Mouse (Mus musculus) heart, postnatal 10 days (tissue): ENCODE results near the gene Pcbp3. TPM values are rescaled to one million over a fixed set of nuclear protein-coding genes. Genes with fewer than 3 reads are reported as not detected.
"Not testable (repeated sequence)": the region's sequence is repeated elsewhere in the genome, so short reads cannot be mapped to it uniquely, and the experiment has no call there.

ENCODE experiments used
- DNase-seq, 2 experiments: peaks; one replicate each; pipeline ENCODE4 v3.0.0; 2021
- intact Hi-C: fragments of 180-260 bp; cut with DNase I; formaldehyde crosslinking; loops from one replicate; pipeline ENCODE4 v1.15.1; 2025
- total RNA-seq, 2 experiments: library from RNA; stranded (reverse); gene quantifications; 2 replicates each; pipeline ENCODE4 v1.2.3; 2021

The Pcbp3 gene
- total RNA-seq, 2 experiments from 2014 or later, result 8.8 to 9.3 TPM

DNA sequence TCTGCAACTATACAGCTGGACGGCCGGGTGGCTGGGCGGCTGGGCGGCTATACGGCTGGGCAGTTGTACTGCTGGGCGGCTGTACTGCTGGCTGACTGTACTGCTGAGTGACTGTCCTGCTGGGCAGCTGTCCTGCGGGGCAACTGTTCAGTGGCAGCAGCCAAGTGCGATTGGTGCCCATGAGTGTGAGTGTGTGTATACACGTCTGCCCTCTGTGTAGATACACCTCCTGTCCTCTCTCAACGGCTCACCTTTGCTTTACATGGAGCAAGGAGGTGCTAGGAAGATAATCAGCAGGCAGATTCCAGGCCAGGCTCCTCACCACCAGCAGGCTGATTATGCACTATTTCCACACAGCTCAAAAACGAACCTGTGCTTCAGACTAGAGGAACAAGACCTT is 152.2 kb downstream of the Pcbp3 start:
- no peak for DNase-seq
- intact Hi-C loops, result no loop called here

DNA sequence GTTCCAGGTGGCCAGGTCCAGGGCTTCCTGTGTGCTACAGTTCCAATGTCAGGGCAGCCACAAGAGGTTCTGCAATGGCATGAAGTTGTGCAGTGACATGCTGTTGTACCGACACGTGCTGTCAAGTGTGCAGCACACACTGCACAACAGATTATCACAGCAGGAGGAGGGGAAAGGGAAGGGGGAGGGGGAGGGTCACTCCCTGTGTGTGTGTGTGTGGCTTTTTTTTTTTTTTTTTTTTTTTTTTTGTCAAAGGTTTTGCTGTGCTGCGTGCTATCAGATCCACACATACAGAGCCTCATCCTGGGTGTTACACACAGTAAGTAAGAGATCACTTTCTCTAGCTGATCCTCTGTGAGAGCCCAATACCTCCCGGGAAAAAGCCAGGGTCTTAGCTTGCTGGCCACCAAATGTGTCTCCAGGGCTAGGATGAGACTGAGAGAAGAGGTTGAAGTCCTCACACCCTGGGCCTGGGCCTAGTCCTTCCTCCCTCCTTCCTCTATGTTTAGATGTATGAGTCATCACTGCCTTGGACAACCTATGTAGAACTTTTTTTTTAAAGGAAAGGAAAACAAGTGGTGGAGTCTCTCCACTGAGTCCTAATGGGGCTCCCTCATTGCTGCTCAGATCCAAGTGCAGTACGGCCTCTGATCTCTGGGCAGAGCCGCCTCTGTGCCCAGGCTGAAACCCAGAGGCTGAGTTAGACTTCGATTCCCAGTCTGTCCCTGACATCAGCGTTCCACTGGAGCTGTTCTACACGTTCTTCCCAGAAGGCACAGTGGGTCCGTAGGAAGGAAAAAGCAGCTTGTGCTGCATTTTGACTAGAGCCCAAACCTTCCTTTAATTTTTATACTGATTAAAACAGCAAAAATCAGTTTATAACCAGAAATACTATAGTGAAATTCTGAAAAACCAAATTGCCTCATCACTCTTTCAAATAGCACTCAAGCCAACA is 153.0 kb downstream of the Pcbp3 start:
- intact Hi-C loops, result no loop called here
- DNase-seq, result no peak

DNA sequence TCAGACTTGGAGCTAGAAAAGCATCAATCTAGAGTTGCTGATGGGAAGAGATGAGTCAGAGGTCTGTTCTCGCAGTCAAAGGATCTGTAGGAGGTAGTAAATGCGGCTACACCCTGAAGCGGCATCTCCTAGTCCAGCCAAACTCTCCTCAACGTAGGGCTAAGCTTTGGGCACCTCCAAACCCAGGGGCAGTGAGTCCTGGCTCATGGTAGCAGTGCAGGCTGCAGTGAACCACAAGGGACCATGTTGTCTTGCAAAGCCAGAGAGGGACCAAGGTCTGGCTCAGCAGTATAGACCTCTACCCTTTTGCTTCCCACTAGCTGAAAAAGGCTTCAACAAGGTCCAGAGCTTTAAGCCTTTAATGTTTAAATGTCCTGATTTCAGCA is 159.2 kb downstream of the Pcbp3 start:
- no peak for DNase-seq
- intact Hi-C loops, result no loop called here

DNA sequence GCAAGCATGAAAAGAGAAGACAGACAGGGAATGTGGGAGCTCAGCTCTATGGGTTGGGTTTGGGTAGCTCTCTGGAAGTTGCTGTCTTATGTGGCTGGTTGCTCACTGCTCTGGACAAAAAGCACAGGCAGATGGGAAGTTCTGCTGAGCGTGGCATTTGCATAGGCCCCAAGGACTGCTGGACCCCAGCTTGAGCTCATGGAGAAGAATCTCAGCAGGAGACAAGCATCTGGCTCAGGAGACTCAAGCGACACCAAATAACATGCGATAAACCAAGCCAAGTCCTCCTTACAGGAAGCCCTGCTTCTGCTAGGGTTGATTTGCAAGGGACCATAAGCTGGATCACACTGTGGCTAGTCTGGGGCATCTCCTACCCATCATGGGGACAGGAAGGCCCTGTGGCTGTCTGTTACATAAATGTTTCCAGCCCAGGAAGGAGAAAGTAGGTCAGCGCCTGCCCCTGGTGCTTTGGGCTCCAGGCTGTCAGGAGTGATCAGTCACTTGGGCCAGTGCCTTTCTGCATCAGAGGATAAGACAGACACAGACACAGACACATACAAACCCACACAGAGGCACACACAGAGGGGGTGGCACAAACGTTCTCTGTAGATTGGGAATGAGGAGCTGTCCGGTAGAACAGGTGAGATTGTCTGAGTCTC is 159.7 kb downstream of the Pcbp3 start:
- intact Hi-C loops, result no loop called here
- peak; percentile 17 to 23 for DNase-seq

DNA sequence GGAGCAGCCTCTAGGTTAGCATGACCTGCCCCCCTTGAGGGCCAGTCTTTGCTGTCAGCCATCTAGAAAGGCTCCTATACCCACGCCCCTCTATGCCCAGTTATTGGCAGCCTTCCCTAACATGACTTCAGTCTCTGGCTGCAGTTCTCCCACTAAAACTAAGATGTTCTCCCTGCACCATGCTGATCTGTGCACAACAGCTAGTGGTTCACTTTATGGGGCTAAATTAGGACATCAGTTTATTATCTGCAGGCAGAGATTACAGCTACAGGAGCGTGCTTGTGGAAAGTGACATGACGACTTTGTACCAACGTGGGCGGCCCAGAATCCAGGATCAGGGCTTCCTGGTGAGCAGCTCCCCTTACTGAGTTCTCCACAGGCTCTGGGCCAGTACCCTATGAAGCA is 160.4 kb downstream of the Pcbp3 start:
- intact Hi-C loops, result no loop called here
- peak in 1 of 2 experiments; percentile 15 for DNase-seq

DNA sequence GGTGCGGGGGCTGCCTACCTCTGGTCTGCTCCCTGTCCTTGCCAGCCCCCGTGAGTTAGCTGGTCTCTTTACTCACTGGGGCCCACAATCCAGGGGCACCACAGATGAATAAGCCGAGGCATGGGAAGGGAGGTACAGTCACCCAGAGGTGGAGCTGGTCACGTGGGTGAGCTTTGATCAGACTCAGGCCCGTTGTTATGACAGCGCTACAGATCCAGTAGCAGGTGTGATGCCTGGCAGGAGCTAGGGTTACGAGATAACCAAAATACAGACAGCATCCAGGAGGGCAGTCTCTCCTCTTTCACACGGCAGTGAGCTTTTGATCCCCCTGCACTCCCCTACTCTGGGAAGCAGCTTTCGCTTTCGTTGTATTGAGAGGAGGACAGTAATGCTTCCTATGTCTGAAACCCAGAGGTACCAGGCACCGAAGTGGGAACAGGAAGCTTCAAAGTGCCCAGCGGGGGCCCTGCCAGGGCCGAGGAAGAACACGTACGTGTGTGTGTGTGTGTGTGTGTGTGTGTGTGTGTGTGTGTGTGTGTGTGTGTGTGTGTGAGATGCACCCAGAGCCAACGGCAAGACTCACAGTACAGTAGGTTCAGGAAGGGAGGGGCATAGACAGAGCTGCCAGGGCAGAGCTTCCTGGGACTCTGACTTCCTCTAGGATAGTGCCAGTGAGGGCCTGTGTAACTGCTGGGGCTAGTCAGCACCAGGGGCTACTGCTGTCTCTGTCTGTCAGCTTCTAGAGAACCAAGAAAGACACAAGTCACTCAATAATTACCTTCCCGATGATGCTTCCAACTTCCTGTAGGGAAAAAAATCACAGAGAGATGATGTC is 162.7 kb downstream of the Pcbp3 start:
- intact Hi-C loops, result no loop called here
- peak in 1 of 2 experiments; percentile 13 for DNase-seq

DNA sequence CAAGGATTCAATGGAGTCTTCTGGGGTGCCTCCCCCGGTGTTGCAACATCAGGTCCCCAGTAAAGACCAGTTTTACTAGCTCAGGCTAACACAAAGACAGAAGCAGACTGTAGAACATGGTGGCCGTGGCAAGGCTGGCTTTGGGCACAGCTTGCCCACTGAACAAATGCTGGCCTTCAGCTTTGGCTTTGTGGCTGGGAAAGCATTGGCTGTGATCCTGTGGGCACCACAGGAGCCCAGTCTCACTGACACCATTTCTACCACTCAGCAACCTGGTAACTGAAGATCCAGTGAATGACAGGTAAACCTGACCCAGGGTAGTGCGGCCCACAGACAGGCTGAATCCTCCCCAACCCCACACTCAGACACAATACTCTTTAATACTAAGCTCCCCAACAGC is 167.6 kb downstream of the Pcbp3 start:
- intact Hi-C loops, result no loop called here

DNA sequence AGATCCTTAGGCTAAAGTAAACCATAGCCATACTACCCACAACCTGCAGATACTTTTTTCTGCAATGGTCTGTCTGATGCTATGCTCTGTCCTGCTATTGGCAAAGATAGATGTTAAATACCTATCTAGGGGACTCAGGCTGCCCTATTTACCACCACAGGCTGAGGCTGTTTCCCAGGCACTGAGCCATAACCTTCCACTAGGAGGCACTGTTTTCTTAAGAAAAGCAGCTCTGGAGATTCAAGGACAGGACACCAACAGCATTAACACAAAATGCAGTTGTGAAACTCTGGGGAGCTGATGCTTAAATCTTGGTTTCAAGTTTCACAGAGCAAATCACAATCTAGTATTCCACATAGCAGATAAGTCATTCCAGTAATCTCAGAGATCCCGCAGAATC is 170.2 kb downstream of the Pcbp3 start:
- intact Hi-C loops, result loop anchor here (2.0 kb wide), 1 partner anchor 229 kb away; no protein-coding TSS in a partner anchor

More for the DNA sequence above, 167.6 kb downstream of the Pcbp3 start:
- DNase-seq, result no peak

DNA sequence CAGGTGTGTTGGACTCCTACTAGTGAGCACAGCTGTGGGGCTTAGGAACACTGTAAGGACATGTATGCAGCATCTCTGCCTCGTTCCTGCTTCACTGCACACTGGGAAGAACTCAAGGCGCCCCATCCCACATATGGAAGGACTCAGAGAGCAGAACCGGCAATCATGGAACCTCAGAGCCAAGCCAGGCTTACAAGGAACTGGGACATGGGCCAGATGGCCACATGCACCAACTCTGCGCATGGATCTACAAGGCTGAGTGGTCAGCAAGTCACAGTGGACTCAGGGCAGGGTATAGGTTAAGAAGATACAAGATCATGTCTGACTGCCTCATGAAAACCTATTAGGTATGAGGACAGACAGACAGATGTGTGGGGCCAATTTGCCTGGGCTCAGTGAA is 171.8 kb downstream of the Pcbp3 start:
- intact Hi-C loops, result loop anchor here (2.0 kb wide), 1 partner anchor 231 kb away; no protein-coding TSS in a partner anchor
- peak; percentile 25 to 27 for DNase-seq

More for the DNA sequence above, 170.2 kb downstream of the Pcbp3 start:
- DNase-seq, result peak; percentile 47 to 62

DNA sequence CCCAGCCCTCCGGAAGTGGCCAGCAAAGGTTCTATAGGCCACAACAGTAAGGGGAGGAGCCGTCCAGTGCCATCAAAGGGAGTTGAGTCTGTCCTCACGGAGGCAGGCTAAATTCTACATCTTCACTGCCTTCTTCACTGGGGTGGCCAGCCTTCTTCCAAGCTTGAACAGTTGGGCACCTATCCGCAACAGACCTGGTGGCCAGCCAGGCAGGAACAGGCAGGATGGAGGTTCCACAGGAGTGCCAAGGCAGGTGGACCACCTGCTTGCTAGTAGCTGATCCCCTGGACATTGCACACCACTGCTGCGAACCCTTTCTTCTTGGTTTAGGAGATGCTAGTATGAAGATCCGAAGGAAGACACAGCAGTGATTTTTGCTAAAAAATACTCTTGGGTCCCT is 176.4 kb downstream of the Pcbp3 start:
- intact Hi-C loops, result no loop called here
- no peak for DNase-seq

DNA sequence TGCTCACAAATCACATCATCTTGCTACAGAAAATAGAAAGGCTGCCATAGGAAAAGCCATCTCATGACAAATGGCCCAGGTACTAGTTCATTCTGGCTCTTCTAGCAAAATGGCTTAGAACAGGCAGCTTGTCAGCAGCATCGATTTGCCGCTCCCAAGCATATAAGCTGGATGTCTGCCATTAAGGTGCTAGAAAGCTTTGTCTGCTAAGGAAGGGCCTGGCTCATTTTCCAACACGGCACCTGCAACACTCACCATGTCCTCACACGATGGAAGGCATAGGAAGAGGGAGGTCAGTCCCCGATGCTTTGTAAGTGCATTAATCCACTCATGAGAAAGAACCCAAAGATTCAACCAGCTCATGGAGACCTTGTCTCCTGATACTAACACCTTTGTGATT is 182.5 kb downstream of the Pcbp3 start:
- intact Hi-C loops, result no loop called here
- no peak for DNase-seq

DNA sequence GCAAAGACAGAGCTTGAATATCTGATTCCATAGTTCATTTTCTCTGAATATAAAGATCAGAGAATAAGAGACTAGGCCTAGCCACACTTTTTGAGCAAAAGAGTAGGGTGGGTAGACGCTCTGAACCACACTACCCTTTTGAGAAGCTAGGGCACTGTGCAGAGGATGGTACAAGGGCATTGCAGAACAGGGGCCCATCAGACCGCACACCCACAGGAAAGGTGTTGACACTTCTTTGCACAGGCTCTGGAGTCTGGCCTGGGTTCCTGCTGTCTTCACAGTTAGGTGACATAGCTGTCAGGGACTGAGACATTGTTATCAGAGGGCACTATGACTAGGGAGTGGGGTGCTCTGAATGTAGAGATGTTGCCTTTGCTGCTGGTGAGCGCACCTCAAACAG is 190.1 kb downstream of the Pcbp3 start:
- DNase-seq, result peak; percentile 18 to 26
- intact Hi-C loops, result no loop called here

DNA sequence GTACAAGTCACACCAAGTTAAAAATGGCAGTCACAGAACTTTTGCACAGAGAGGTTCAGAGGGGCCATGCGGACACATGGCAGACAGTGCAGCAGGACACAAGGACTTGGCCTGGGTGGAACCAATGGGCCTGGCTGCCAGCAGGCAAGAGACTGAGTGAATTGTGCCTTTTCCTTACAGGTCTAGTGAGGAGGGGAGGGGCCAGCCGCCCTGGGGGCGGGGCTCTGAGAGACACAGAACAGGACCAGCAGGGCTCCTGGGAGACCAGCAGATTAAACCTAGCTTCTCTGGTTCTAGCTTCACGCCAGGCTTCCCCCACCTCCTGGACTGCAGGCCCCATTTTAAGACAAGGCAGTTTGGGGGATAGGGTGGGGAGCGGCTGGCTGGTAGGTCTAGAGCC is 190.6 kb downstream of the Pcbp3 start:
- DNase-seq, result no peak
- intact Hi-C loops, result no loop called here

DNA sequence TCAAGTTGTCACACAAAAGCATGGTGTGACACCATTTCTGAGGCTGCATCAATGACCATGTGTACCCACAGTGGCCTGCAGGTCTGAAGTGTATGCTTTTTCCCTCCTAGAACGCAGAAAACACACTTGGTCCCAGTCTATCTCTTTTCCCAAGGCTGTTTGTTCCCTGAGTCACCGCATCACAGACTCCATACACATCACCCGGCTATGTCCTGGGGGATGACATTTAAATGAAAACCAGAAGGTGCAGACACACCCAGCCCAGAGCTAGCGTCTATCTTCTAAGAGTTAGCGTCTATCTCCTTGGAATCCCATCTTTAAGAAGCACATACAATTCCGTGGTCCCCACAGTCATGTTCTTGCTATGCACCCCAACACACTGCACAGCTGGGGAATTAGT is 192.1 kb downstream of the Pcbp3 start:
- intact Hi-C loops, result no loop called here
- no peak for DNase-seq

DNA sequence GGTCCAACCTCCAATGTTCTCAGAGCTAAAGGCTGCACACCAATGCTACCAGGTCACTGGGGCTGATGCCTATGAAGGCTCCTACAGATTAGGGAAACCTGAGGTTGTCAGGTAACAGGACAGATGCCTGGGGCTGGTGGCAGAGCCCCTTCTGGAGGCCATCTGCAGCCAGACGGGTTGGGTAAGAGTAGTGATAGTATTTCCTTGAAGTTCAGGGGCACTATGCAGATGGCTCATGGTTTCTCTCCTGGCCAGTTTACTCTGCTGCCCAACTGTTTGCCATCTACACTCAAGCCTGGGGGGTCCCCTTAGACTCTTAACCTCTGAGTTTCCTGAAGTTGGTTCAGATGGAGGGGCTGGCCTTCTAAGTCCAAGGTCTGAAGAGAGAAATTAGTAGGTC is 195.5 kb downstream of the Pcbp3 start:
- intact Hi-C loops, result no loop called here
- no peak for DNase-seq

DNA sequence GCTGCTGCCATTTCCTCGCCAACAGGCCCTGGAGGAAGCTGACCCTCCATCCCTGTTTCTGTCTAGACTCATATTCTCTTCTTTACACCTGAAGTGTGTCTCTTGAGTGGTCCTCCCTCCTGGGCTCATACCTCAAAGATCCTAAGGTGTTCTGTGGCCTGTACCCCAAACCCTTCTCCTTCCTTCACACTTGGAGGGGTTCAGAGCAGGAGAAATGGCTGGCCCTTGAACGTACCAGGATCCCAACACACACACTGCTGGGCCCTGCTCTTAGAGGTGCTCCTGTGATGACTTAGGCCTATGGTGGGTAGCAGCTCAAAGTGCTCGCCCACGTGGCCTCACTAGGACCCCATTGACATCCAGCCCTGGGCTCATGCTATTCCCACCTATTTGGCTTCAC is 196.8 kb downstream of the Pcbp3 start:
- DNase-seq, result no peak
- intact Hi-C loops, result no loop called here

DNA sequence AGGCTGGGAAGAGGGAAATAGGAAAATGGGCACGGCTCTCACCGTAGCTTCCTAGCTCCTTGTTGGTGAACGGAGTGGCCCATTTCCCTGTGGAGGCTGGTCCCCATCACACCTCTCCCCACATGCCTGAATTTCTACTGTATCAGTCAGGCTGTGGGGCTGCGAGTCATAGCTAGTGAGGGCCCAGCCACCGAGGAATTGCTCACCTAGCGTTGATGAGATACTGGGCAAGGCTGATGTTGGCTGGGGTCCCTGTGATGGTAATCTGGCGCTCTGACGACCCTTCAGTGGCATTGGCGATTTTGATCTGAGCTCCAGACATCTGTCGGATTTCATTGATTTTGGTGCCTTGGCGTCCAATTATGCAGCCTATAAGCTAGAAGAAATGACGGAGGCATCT is 198.7 kb downstream of the Pcbp3 start:
- intact Hi-C loops, result no loop called here
- no peak for DNase-seq

DNA sequence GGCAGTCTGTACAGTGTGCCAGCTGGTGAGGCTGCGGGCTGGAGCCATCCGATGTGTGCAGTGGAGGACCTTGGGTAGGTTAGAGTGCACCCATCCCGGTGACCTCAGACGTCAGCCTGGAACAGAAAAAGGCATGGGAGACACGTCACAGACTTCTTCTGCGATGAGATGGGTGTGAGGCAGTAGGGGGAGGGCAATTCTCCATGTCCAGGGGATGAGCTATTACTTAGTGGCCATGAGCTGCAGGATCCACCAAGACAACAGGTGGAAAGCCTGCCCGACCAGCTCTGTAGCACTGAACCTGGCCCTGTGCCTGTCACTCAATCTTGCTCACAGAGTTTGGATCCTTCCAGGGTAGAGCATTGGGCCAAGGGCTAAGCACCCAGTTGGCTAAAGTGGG is 199.3 kb downstream of the Pcbp3 start:
- DNase-seq, result no peak
- intact Hi-C loops, result no loop called here

DNA sequence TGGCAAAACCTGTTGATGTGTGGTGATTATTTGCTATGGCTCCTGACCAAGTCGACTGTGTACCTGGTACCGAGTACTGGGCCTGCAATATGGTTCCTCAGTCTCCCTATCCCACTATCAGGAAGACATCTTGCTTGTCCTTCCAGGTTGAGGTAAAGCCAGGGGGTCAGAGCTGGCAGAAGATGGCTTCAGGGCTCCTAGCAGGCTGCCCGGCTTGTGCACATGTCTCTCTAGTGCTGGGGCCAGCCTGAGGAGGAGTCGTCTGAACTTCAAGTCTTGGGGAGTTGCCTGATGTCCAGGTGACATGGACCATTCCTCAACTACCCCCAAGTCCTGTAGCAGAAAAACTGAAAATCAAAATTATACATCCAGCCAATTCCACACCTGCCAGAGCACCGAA is 201.8 kb downstream of the Pcbp3 start:
- DNase-seq, result no peak
- intact Hi-C loops, result no loop called here

DNA sequence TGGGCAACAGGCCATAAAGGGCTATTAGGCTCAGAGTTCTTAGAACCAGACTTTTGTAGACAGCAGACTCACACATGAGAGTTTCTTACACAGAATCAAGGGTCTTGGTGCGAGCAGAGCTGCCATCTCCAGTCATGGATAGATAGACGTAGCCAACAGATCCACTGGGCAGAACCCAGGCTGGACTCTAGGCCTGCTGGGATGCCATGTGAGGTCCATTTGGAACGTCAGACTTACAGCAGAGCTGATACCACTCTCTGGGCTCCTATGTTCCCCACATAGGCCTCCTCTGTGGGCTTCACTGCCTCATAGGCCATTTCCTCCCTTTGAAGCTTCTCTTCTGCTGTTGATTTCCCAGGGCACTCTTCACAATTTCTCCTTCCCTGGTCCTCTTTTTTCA is 208.0 kb downstream of the Pcbp3 start:
- intact Hi-C loops, result no loop called here
- DNase-seq, result no peak

DNA sequence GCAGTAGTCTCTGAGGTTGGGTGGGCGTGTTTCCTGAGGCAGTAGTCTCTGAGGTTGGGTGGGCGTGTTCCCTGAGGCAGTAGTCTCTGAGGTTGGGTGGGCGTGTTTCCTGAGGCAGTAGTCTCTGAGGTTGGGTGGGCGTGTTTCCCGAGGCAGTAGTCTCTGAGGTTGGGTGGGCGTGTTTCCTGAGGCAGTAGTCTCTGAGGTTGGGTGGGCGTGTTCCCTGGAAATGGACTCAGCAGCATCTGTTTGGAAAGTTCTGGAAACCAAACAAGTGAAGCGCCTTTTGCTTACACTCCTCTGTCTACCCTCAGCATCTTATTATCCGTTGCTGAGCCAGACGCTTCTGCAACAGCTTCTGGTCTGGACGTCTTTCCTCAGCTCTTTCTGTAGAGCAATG is 217.4 kb downstream of the Pcbp3 start:
- DNase-seq, intact Hi-C loops: not testable (repeated sequence)
